Mouse (Mus musculus) neutrophil, adult 65 days (primary cell): ENCODE measurements around the gene Gm45208. TPM values are rescaled to one million over a fixed set of nuclear protein-coding genes. Genes with fewer than 3 reads are reported as not detected.

Experiments
- total RNA-seq: library from RNA; stranded (reverse); gene quantifications from 2 replicates; pipeline ENCODE4 v1.2.4, GENCODE M21; 2023

The Gm45208 gene
- total RNA-seq = 1.8 and 1.9 TPM in 2 replicates

DNA sequence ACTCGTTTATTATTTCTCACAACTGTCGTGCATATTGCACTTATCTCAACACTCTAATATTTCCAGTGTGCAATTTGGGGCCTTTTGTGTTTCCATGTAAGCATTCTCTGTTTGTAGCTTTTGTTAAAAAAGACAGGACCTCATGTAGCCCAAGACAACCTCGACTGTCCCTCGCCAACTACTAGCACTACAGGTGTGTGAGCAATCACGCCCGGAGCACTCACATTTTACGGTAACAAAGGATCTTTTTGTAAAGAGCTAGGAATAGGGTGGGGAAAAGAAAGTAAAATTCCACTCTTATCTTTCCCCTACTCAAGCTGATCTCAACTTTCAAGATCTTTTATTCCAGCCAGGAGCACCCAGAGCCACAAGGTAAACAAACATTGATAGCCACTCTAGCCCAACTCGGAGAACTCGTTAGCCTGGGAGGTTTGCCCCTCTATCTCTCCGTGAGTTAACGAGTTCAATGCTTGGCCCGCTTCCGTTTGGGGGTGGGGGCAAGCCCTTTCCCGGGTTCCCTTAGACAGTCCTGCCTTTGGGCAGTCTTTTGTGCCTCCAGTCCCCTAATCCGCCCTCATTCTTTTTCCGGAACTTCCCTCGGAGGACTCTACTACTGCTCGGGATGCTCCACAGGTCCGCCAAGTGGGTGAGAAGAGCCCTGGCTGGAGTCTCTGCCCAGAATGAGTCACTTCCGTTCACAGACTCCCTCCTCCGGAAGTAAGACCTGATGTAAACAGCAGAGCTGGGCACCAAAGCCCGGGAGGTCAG, at the start of gene Gm45208:
Gene Gm45208 (plus strand): TSS at position 732 of the 768 bp plus-strand sequence.

DNA sequence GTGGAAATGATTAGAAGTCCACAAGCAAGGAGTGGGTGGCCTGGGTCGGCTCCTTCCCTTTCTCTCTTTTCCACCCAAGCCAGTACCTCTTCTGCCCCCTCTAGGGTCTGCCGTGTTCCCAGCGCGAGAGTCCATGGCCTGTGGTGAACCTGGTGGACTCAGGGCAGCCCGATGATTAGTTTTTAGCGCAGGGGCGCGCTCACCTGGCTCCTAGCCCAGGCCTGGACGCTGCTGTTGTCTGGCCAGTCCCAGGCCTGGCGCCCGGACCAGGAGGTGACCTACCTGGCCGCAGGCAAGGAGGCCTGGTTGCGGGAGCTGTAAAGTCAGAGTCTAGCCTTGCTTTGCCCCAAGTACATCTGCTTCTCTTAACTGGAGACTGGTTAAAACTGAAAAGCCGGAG, 41.2 kb upstream of the Gm45208 start, which contains the start of gene Magix:
Gene Magix (minus strand): TSS at position 388 of the 400 bp plus-strand sequence.

DNA sequence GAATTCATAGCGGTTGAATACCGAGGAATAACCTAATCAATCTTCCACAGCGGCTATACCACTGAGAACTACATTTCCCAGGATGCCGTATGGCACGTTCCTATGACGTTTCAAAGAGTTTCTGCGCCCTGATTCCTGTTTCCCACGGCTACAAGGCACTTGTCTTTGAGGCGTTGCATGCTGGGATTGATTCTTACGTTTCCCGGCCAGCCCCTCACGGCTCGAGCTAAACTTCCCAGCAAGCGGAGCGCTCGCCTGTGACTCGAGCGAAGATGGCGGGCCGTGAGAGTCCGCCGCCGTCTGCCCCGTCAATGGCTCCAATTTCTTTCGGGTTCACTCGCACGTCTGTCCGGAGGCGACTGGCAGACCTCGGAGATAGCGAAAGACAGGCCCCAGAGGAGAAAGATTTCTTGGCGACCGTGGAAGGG, 25.1 kb upstream of the Gm45208 start, which contains the start of gene Gpkow:
Gene Gpkow (plus strand): TSS at position 178 of the 428 bp plus-strand sequence.

DNA sequence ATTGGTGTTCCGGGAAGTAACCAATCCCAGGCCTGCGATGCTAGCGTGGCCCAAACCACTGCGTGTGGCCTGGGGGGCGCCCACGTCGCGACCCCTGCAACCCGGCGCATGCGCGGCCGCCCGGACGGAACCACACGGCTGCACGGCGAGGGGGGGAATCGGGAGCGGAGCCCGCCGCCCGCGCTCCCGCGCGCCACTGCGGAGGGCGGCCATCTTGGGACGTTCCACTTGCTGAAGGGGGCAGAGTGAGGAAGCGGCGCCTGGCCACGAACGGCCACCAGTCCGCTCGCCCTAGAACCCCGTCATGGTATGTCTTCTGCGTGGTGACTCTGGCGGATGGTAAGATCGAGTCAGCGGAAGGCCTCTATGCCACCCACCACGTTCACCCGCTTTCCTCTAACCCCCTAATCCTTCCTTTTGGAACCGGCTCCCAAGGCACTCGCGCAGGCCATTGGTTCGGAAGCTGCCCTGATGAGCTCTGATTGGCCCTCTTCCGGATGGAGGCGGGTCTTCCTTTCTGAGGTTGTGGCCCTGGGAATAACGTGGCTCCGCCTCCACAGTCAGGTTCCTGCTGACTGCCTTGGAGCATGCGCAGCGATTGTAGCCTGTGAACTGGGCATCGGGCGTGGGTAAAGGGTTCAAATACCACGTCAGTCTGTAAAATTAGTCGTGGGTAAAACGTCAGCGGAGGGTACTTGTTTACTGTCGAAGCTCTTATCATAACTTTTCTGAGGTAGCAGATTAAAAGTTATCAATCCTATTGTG, 7.7 kb upstream of the Gm45208 start, which contains the start of gene Wdr45:
Gene Wdr45 (plus strand): TSS at position 199 of the 765 bp plus-strand sequence.

DNA sequence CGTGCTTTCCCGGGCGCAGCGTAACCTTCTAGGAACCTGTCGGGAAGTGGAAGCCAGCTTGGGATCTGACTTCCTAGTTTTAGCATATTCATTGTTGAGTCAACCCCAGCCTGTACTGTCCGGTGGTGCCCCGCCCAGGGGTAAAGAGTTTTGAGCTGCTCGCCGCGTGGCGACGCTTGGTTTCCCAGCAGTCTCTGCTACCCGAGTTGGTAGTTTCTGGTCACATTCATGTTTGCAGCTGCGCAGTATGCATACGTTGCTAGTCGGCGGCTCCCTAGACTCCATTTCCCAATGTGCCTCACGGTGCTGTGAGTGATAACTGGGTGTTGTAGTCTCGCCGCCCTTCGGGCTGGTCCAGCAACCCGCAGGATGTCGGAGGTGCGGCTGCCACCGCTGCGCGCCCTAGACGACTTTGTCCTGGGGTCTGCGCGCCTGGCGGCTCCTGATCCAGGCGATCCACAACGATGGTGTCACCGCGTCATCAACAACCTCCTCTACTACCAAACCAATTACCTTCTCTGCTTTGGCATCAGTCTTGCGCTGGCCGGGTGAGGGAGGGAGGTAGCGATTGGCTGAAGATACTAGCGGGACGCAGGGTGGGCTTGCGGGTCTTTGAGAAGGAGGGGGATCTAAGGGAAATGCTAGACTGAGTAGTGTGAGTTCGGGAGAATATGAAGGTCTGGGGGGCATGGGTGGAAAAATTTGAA, 6.3 kb downstream of the Gm45208 start, which contains the start of gene Praf2:
Gene Praf2 (plus strand): TSS at position 225 of the 707 bp plus-strand sequence.

DNA sequence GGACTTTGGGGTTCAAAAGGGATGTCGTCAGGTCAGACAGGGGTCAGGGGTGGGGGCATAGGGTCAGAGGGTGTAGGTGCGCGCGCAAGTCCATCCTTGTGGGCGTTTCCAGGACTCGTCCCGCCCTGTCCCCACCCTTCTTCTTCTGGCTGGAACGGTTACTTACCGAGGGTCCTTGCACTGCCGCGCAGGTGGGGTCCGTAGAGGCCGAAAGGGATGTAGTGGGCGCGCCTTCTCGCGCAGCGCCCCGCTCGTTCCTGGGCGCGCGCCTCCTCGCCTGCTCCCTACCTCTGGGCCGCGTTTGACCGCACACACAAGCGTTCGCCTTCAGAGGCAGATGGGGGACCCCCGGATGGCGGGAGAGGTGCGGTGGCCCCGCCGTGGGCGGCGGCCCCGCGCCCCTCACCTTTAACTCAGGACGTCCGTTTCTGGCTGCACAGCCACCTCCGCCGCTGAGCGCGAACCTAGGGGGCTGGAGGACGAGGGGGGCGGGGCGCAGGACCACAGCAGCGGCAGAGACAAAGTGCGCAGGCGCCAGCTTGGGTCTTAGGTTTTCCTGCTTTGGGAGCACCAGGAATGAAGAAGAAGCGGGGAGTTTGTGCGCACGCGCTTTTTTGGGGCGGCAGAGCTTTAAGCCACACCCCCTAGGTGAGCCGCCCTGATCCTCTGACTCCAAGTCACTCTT, 28.5 kb downstream of the Gm45208 start, which contains the start of gene Ccdc120:
Gene Ccdc120 (minus strand): TSS at position 474 of the 685 bp plus-strand sequence.

DNA sequence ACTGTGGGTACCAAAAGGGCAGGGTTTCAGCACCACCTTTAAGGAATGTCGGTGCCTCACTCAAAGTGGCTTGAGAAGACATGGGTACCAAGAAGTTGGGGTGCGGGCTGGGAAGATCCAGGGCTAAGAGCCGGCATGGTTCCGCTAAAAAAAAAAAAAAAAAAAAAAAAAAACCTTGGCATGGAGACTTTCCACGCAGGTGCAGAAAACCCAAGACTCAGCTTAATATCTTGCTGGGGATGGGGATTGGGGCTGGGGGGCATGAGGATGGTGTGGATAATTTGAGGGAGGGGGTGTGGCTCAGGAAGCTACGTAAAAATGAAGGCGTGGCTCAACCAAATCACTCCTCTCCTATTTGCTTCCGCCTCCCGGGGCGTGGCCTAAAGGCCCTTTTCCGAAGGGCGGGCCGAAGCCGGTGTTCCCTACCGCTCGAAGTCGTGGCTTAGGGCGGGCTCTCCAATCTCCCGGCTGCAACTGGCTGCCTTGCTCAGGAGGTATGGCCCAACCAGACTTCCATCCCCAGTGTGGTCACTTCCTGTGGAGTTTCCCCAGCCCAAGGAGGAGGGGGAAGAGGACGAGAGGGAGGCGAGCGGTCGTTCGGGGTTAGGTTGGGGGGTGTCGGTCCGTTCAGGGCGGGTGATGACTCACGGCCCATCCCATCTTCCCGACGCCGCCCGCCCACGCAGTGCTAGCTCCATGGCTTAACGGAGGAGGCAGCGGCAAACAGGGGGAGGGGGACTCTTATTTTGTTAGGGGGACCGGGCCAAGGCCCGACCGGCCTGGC, 40.3 kb downstream of the Gm45208 start, which contains the start of gene Tfe3:
Gene Tfe3 (plus strand): TSS at position 424 of the 784 bp plus-strand sequence.

Other genes with a start within 250 kb of the Gm45208 start
- not detected in 2 replicates for gene Foxp3, start 148.6 kb upstream of the Gm45208 start, total RNA-seq
- gene Ppp1r3f, start 148.0 kb upstream of the Gm45208 start, total RNA-seq = 0.64 and 0.73 TPM in 2 replicates
- gene Ccdc22, start 116.7 kb upstream of the Gm45208 start, total RNA-seq = 13.4 and 19.6 TPM in 2 replicates
- gene Cacna1f, start 115.2 kb upstream of the Gm45208 start, total RNA-seq = 0.16 and 0.25 TPM in 2 replicates
- 2.7 and 3.8 TPM in 2 replicates for gene Syp, start 83.8 kb upstream of the Gm45208 start, total RNA-seq
- gene Prickle3, start 65.0 kb upstream of the Gm45208 start, total RNA-seq = 37.1 and 44.3 TPM in 2 replicates
- gene Plp2, start 50.9 kb upstream of the Gm45208 start, total RNA-seq = 518 and 532 TPM in 2 replicates
- gene Magix, start 41.0 kb upstream of the Gm45208 start, total RNA-seq = not detected in 2 replicates
- 45.4 and 58.6 TPM in 2 replicates for gene Gpkow, start 25.1 kb upstream of the Gm45208 start, total RNA-seq
- gene Wdr45, start 7.9 kb upstream of the Gm45208 start, total RNA-seq = 52.3 and 70.0 TPM in 2 replicates
- gene Praf2, start 6.2 kb downstream of the Gm45208 start, total RNA-seq = 2.0 and 2.6 TPM in 2 replicates
- not detected in 2 replicates for gene Ccdc120, start 28.7 kb downstream of the Gm45208 start, total RNA-seq
- 85.6 and 90.4 TPM in 2 replicates for gene Tfe3, start 40.3 kb downstream of the Gm45208 start, total RNA-seq
- 135 and 164 TPM in 2 replicates for gene Gripap1, start 67.5 kb downstream of the Gm45208 start, total RNA-seq
- 1.4 and 2.0 TPM in 2 replicates for gene Kcnd1, start 100.0 kb downstream of the Gm45208 start, total RNA-seq
- 129 and 151 TPM in 2 replicates for gene Otud5, start 119.1 kb downstream of the Gm45208 start, total RNA-seq
- gene Pim2, start 156.0 kb downstream of the Gm45208 start, total RNA-seq = 2.2 and 4.1 TPM in 2 replicates
- gene Slc35a2, start 161.8 kb downstream of the Gm45208 start, total RNA-seq = 25.5 and 28.1 TPM in 2 replicates
- gene Pqbp1, start 177.0 kb downstream of the Gm45208 start, total RNA-seq = 34.5 and 34.7 TPM in 2 replicates
- gene Timm17b, start 177.1 kb downstream of the Gm45208 start, total RNA-seq = 44.3 and 45.8 TPM in 2 replicates
- gene Gm10491, start 185.6 kb downstream of the Gm45208 start, total RNA-seq = not detected in 2 replicates
- not detected in 2 replicates for gene Gm10490, start 187.3 kb downstream of the Gm45208 start, total RNA-seq
- not detected in 2 replicates for gene Pcsk1n, start 197.6 kb downstream of the Gm45208 start, total RNA-seq
- not detected in 2 replicates for gene Eras, start 206.4 kb downstream of the Gm45208 start, total RNA-seq
- 4.9 and 8.8 TPM in 2 replicates for gene Hdac6, start 225.6 kb downstream of the Gm45208 start, total RNA-seq